Mouse (Mus musculus) activated CD4-positive, CD25-positive, alpha-beta regulatory T cell, adult 9 weeks (primary cell): ENCODE data around the gene Gm13178. TPM values are rescaled to one million over a fixed set of nuclear protein-coding genes. Genes with fewer than 3 reads are reported as not detected.

Experiments
- polyA plus RNA-seq: library from polyadenylated mRNA; unstranded; fragments of 100-300 nt; shearing (Covaris generic); gene quantifications from one replicate; pipeline ENCODE4 v1.2.1, GENCODE M21; 2017

Gm13178 gene
- not detected for polyA plus RNA-seq

DNA sequence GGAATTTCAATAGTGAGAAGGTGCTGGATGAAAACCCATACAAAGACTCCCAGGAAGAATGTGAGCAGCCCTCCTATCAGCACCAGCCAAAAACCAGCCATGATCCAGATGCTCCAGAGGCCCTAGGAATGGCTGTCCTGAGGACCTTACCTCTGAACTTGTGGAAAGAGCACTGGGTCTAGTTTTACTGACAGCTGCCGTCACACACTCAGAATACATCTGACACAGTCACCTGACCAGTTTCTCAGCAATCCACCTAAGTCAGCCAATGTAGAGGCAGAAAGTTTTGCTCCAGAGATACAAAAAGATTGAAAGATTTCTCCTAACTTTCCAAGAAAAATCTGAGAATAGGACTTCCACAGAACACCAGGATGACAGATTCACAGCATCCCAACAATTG is at the start of gene Gm13178:
Gm13178 (minus strand) TSS at position 101 of the 400 bp plus-strand sequence.

DNA sequence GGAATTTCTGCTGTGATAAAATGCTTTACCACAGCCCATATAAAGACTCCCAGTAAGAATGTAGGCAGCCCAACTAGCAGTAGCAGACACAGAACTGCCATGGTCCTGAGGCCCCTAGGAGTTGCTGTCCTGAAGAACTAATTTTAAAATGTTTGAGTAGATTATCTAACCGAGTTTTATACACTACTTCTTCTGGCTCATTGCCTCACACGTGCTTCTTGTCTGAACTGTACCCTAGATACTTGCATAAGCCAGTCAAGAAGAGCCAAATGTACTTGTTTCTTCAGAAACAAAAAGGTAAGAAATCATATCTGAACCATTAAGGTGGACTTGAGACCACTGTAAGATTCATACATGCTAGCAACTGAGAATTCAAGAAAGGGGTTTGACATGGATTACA is 34.9 kb downstream of the Gm13178 start, which contains the start of gene Gm436:
Gm436 (minus strand) TSS at position 101 of the 400 bp plus-strand sequence.

Other genes starting within 250 kb of the Gm13178 start
- not detected for gene 9430007A20Rik, start 201.6 kb downstream of the Gm13178 start, polyA plus RNA-seq
- gene Gm13124, start 156.3 kb downstream of the Gm13178 start, polyA plus RNA-seq: not detected
- gene Aadacl4, start 107.7 kb downstream of the Gm13178 start, polyA plus RNA-seq: not detected
- gene Gm436, start 35.0 kb downstream of the Gm13178 start, polyA plus RNA-seq: not detected
- not detected for gene Gm438, start 65.2 kb upstream of the Gm13178 start, polyA plus RNA-seq
- gene Dhrs3, start 171.4 kb upstream of the Gm13178 start, polyA plus RNA-seq: 20.5 TPM